Mouse (Mus musculus) midbrain, embryonic 16.5 days (tissue): ENCODE results near the gene Sh3bp5l. TPM values are rescaled to one million over a fixed set of nuclear protein-coding genes. Genes with fewer than 3 reads are reported as not detected.

Experiments
- ATAC-seq: fragments of 200-750 bp; cut with Nextera tagmentation; 2 replicates; pipeline ENCODE4 v1.8.0; 2017; ENCODE audit warnings: moderate TSS enrichment
- H3K27ac ChIP-seq: fragments of 300-500 bp; sonication (generic); 2 replicates; pipeline ENCODE4 v1.5.1; 2014; ENCODE audit warnings: mild to moderate bottlenecking, low read length, mixed read lengths
- H3K27me3 ChIP-seq: fragments of 300-500 bp; sonication (generic); 2 replicates; pipeline ENCODE4 v1.6.1; 2014; ENCODE audit warnings: low read depth, low read length, mixed read lengths; ENCODE audit not compliant: control insufficient read depth, insufficient read depth
- H3K36me3 ChIP-seq: fragments of 300-500 bp; sonication (generic); 2 replicates; pipeline ENCODE4 v1.6.1; 2014; ENCODE audit warnings: mild to moderate bottlenecking, low read length, moderate library complexity, mixed read lengths; ENCODE audit not compliant: control insufficient read depth, insufficient read depth
- H3K4me1 ChIP-seq: fragments of 300-500 bp; sonication (generic); 2 replicates; pipeline ENCODE4 v1.6.1; 2014; ENCODE audit warnings: mild to moderate bottlenecking, low read length, mixed read lengths; ENCODE audit not compliant: control insufficient read depth, insufficient read depth
- H3K4me2 ChIP-seq: fragments of 300-500 bp; sonication (generic); 2 replicates; pipeline ENCODE4 v1.6.1; 2014; ENCODE audit warnings: mild to moderate bottlenecking, low read length, mixed read lengths
- H3K4me3 ChIP-seq: fragments of 300-500 bp; sonication (generic); 2 replicates; pipeline ENCODE4 v1.5.1; 2014; ENCODE audit warnings: low read depth, mild to moderate bottlenecking, low read length, moderate library complexity, mixed read lengths
- H3K9ac ChIP-seq: fragments of 300-500 bp; sonication (generic); 2 replicates; pipeline ENCODE4 v1.6.1; 2014; ENCODE audit warnings: low read depth, low read length, mixed read lengths
- H3K9me3 ChIP-seq: fragments of 300-500 bp; sonication (generic); replicated peaks from 2 replicates; pipeline ENCODE4 v1.6.1; 2014; ENCODE audit warnings: mild to moderate bottlenecking, low read length, mixed read lengths; ENCODE audit not compliant: control insufficient read depth, poor library complexity, severe bottlenecking
- WGBS: fragments of 180-500 bp; shearing (Covaris S2); extraction: QIAGEN DNeasy Blood & Tissue Kit; methylation state at CpG from one replicate; pipeline ENCODE4 v1.1.7; 2014; 5-methylcytosine and 5-hydroxymethylcytosine counted together
- polyA plus RNA-seq: library from polyadenylated mRNA; unstranded; fragments of >200 nt; fragmentation: Nextera tagmentation; extraction: Ambion mirVana; gene quantifications from 2 replicates; pipeline ENCODE4 v1.2.1, GENCODE M21; 2015

Gene Sh3bp5l
- polyA plus RNA-seq, 1 experiment from 2014 or later, result 52.4 TPM

DNA sequence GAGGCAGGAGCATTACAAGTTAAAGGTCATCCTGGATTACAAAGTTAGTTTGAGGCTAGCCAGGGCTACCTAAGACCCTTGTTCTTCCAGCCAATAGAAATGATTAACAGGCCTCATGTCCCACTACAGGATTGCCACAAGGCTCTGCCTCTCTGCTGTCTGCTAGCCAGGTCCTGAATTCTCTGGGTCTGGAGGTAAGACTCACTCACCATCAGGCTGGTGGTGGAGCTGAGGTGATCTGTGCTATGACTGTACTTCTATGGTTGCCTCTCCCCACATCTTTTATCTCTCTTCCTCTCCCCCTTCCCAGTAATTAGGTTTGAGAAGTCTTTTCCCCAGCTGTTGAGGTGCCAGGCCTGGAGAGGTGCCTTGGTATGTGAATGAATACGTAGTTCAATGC is 49.0 kb downstream of the Sh3bp5l start:
- no peaks in the 10 kb centered on the region for H3K27me3 ChIP-seq
- ATAC-seq, result no peak
- no peak overlapping the region for H3K4me3 ChIP-seq
- no peaks in the 10 kb centered on the region for H3K9me3 ChIP-seq
- H3K4me2 ChIP-seq, result no peak overlapping the region
- no peak overlapping the region for H3K9ac ChIP-seq
- H3K4me1 ChIP-seq, result no peaks in the 10 kb centered on the region
- WGBS, result 96% methylated on average over 1 of the region's 1 CpGs
- no peaks in the 10 kb centered on the region for H3K36me3 ChIP-seq
- no peak overlapping the region for H3K27ac ChIP-seq

DNA sequence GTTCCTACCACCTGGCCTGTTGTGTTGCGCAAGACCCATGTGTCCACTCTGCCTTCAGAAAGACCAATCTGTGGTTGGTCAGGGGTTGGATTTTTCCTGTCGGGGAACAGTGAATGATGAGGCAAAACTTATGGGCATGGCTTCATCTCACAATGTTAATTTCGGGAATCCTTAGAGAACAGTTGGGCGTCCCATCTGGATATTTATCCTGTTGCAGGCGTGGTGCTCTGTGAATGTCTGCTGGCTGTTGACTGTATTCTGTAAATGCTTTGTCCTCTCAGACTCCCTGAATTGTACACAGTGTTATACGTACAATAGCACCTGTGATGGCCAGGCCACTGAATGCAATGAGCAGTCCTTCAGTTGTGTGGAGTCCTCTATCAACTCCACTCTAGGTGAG is 51.9 kb downstream of the Sh3bp5l start:
- WGBS, result 95% methylated on average over 6 of the region's 6 CpGs
- H3K36me3 ChIP-seq, result no peaks in the 10 kb centered on the region
- no peak for ATAC-seq
- H3K9ac ChIP-seq, result no peak overlapping the region
- H3K27me3 ChIP-seq, result no peaks in the 10 kb centered on the region
- H3K27ac ChIP-seq, result no peak overlapping the region
- H3K9me3 ChIP-seq, result no peaks in the 10 kb centered on the region
- no peak overlapping the region for H3K4me3 ChIP-seq
- H3K4me2 ChIP-seq, result no peak overlapping the region
- no peaks in the 10 kb centered on the region for H3K4me1 ChIP-seq

Other genes starting within 250 kb of the Sh3bp5l start
- 0.13 TPM in 1 of 2 replicates, not detected in the other for gene Gm12248, start 237.6 kb upstream of the Sh3bp5l start, polyA plus RNA-seq
- 105 and 113 TPM in 2 replicates for gene Cnot8, start 226.6 kb upstream of the Sh3bp5l start, polyA plus RNA-seq
- 12.7 and 13.9 TPM in 2 replicates for gene Gemin5, start 162.2 kb upstream of the Sh3bp5l start, polyA plus RNA-seq
- 88.5 and 93.4 TPM in 2 replicates for gene Mrpl22, start 159.1 kb upstream of the Sh3bp5l start, polyA plus RNA-seq
- gene Igtp, start 131.2 kb upstream of the Sh3bp5l start, polyA plus RNA-seq, result 1.2 and 1.6 TPM in 2 replicates
- gene Irgm2, start 131.1 kb upstream of the Sh3bp5l start, polyA plus RNA-seq, result 1.0 and 1.1 TPM in 2 replicates
- gene 4930438A08Rik, start 55.9 kb upstream of the Sh3bp5l start, polyA plus RNA-seq, result not detected in 2 replicates
- 32.2 and 32.4 TPM in 2 replicates for gene Zfp692, start 23.7 kb upstream of the Sh3bp5l start, polyA plus RNA-seq
- gene Zfp672, start 385 bp upstream of the Sh3bp5l start, polyA plus RNA-seq, result 37.1 and 40.2 TPM in 2 replicates
- gene Lypd8, start 48.3 kb downstream of the Sh3bp5l start, polyA plus RNA-seq, result not detected in 2 replicates
- not detected in 2 replicates for gene 1810065E05Rik, start 90.4 kb downstream of the Sh3bp5l start, polyA plus RNA-seq
- gene Gm12253, start 101.8 kb downstream of the Sh3bp5l start, polyA plus RNA-seq, result not detected in 2 replicates
- gene Lypd9, start 122.2 kb downstream of the Sh3bp5l start, polyA plus RNA-seq, result not detected in 2 replicates
- not detected in 2 replicates for gene Olfr30, start 131.5 kb downstream of the Sh3bp5l start, polyA plus RNA-seq
- not detected in 2 replicates for gene Olfr332, start 161.8 kb downstream of the Sh3bp5l start, polyA plus RNA-seq
- not detected in 2 replicates for gene Olfr331, start 171.8 kb downstream of the Sh3bp5l start, polyA plus RNA-seq
- gene Olfr330, start 204.1 kb downstream of the Sh3bp5l start, polyA plus RNA-seq, result not detected in 2 replicates
- gene Olfr329-ps, start 215.7 kb downstream of the Sh3bp5l start, polyA plus RNA-seq, result not detected in 2 replicates
- 0.07 TPM in 1 of 2 replicates, not detected in the other for gene Olfr328, start 224.9 kb downstream of the Sh3bp5l start, polyA plus RNA-seq
- gene Olfr224, start 239.8 kb downstream of the Sh3bp5l start, polyA plus RNA-seq, result not detected in 2 replicates
- not detected in 2 replicates for gene Olfr325, start 247.0 kb downstream of the Sh3bp5l start, polyA plus RNA-seq